Mouse (Mus musculus) liver, embryonic 14.5 days (tissue): ENCODE results near the gene Arhgef15. TPM values are rescaled to one million over a fixed set of nuclear protein-coding genes. Genes with fewer than 3 reads are reported as not detected.

Source experiments
- ATAC-seq: fragments of 200-750 bp; cut with Nextera tagmentation; 2 replicates; pipeline ENCODE4 v1.8.0; 2017; ENCODE audit warnings: moderate number of reproducible peaks, mild to moderate bottlenecking, moderate library complexity; ENCODE audit not compliant: insufficient read depth
- DNase-seq, 3 experiments: peaks; one replicate each; pipeline ENCODE4 v3.0.0-alpha.2; 2012 to 2013; ENCODE audit warnings: low read depth in 3 of 3, low spot score in 3 of 3
- H3K27ac ChIP-seq: fragments of 300-500 bp; sonication (generic); 2 replicates; pipeline ENCODE4 v1.5.1; 2014; ENCODE audit warnings: moderate library complexity, mild to moderate bottlenecking, control low read depth, inconsistent platforms
- H3K27me3 ChIP-seq: fragments of 300-500 bp; sonication (generic); 2 replicates; pipeline ENCODE4 v1.6.1; 2014; ENCODE audit warnings: mild to moderate bottlenecking, low read length, moderate library complexity; ENCODE audit not compliant: control insufficient read depth, insufficient read depth
- H3K36me3 ChIP-seq: fragments of 300-500 bp; sonication (generic); replicated peaks from 2 replicates; pipeline ENCODE4 v1.6.1; 2014; ENCODE audit warnings: low read depth; ENCODE audit not compliant: control insufficient read depth, insufficient read depth
- H3K4me1 ChIP-seq, 2 experiments: fragments of 200-500 bp in 1 of 2; fragments of 300-500 bp in 1 of 2; sonication (generic) in 1 of 2; replicated peaks; 2 replicates each; pipeline ENCODE4 v1.6.1; 2012 to 2014; ENCODE audit warnings: antibody characterized with exemption in 1 of 2, inconsistent platforms in 1 of 2, low read length in 1 of 2; ENCODE audit not compliant: control insufficient read depth in 2 of 2, insufficient read depth in 2 of 2
- H3K4me2 ChIP-seq: fragments of 300-500 bp; sonication (generic); 2 replicates; pipeline ENCODE4 v1.6.1; 2014; ENCODE audit warnings: low read depth, mild to moderate bottlenecking, control low read depth, moderate library complexity
- H3K4me3 ChIP-seq, 2 experiments: fragments of 200-500 bp in 1 of 2; fragments of 300-500 bp in 1 of 2; sonication (generic) in 1 of 2; 2 replicates each; pipeline ENCODE4 v1.5.1; 2012 to 2014; ENCODE audit warnings: low read depth in 2 of 2, low read length in 2 of 2, mild to moderate bottlenecking in 2 of 2, control low read depth in 1 of 2, inconsistent platforms in 1 of 2, moderate library complexity in 1 of 2; ENCODE audit not compliant: insufficient read depth in 1 of 2
- H3K9ac ChIP-seq: fragments of 300-500 bp; sonication (generic); replicated peaks from 2 replicates; pipeline ENCODE4 v1.6.1; 2014; ENCODE audit warnings: mild to moderate bottlenecking, control low read depth, moderate library complexity
- H3K9me3 ChIP-seq: fragments of 300-500 bp; sonication (generic); 2 replicates; pipeline ENCODE4 v1.6.1; 2016; ENCODE audit warnings: low read length, mixed read lengths; ENCODE audit not compliant: control insufficient read depth
- CTCF ChIP-seq: IDR thresholded peaks from 2 replicates; pipeline ENCODE4 v1.5.1; 2016; ENCODE audit warnings: antibody characterized with exemption, low read depth, control low read depth
- EP300 ChIP-seq: IDR thresholded peaks from 2 replicates; pipeline ENCODE4 v1.6.1; 2016; ENCODE audit warnings: antibody characterized with exemption, low read depth
- WGBS: fragments of 180-500 bp; shearing (Covaris S2); extraction: QIAGEN DNeasy Blood & Tissue Kit; methylation state at CpG from one replicate; pipeline ENCODE4 v1.1.7; 2014; ENCODE audit not compliant: insufficient replicate concordance; 5-methylcytosine and 5-hydroxymethylcytosine counted together
- polyA plus RNA-seq, 2 experiments: library from polyadenylated mRNA; depleted of rRNA in 1 of 2; stranded (reverse) in 1 of 2; unstranded in 1 of 2; fragments of >200 nt; fragmentation: Nextera tagmentation in 1 of 2; extraction: Ambion mirVana in 1 of 2; gene quantifications; 2 replicates each; pipeline versions ENCODE4 v1.2.1 to v1.2.3; 2012 to 2014

Gene Arhgef15
- polyA plus RNA-seq, 2 experiments = 0.89 to 1.4 TPM

DNA sequence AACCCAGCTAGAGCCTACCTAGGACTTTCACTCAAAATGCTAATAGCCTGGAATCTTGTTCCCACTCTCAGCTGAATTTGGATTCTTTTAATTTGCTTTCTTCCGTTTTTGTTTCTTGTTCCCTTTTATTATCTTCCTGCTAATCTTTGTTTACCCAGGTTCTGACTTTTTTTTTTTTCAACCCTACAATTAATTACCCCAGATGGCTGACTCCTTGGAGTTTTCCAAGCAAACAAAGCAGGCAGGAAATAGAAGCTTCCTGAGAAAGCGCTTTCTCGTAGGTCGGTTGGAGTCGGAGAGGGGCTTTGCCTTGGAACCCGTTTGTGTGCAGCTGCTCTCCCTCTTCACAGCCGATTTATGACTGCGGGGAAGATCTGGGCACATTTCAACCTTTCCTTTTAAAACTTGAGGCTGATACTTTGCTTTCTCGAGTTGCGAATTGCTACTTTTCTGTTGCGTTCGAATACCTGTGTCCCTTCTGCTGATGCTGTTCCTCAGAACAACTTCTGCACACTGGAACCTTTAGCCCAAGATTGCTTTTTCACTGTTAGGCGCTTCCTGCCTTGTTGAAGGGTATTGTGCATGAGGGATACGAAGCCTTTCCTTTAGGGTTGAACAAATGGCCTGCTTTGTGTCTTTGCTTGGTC lies 45.6 kb downstream of the Arhgef15 start:
- no peaks in the 10 kb centered on the region; the same call in 1 of the 2 replicates for H3K36me3 ChIP-seq
- H3K27ac ChIP-seq = no peak overlapping the region
- 16% methylated on average over 14 of the region's 14 CpGs for WGBS
- TF ChIP-seq CTCF (no peak), EP300 (no peak)
- peaks cover 4% of the 10 kb centered on the region; the same call in 1 of the 2 replicates for H3K27me3 ChIP-seq
- H3K4me3 ChIP-seq = no peak overlapping the region
- no peaks in the 10 kb centered on the region for H3K4me1 ChIP-seq
- no peaks in the 10 kb centered on the region for H3K9me3 ChIP-seq
- DNase-seq = no peak
- ATAC-seq = no peak
- no peak overlapping the region for H3K9ac ChIP-seq
- no peak overlapping the region for H3K4me2 ChIP-seq

DNA sequence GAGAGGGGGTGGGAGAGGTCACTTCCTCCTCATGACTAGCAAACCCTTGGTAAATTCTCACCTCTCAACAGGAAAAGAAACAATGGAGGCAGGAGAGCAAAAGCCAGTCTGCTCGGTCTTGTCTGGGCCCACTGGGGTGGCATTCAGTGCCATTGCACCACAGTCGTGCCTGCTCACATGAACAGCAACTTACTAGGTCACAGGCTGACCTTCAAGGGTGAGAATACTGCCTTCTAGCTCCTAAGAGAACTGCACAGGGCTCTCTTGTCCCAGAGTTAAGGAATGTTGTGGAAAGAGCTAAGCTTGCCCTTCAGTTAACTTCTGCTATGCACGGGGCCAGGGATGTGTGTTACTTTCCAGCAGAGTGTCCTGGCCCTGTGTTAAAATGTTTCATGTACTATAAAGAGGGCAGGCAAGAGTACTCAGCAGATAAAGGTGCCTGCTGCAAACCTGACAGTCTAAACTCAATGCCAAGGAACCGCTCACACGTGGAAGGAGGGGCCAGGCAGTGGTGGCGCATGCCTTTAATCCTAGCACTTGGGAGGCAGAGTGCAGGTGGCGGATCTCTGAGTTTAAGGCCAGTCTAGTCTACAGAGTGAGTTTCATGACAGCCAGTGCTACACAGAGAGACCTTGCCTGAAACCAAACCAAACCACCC lies 48.3 kb downstream of the Arhgef15 start:
- Histone ChIP-seq H3K4me2 (no peak overlapping the region), H3K27ac (no peak overlapping the region), H3K36me3 (peaks cover 20% of the 10 kb centered on the region), H3K4me1 (no peaks in the 10 kb centered on the region), H3K4me3 (no peak overlapping the region), H3K9ac (no peak overlapping the region), H3K27me3 (peaks cover 4% of the 10 kb centered on the region; the same call in 1 of the 2 replicates), H3K9me3 (no peaks in the 10 kb centered on the region)
- DNase-seq (no peak), ATAC-seq (no peak)
- WGBS = 43% methylated on average over 7 of the region's 7 CpGs
- TF ChIP-seq CTCF (no peak), EP300 (no peak)

DNA sequence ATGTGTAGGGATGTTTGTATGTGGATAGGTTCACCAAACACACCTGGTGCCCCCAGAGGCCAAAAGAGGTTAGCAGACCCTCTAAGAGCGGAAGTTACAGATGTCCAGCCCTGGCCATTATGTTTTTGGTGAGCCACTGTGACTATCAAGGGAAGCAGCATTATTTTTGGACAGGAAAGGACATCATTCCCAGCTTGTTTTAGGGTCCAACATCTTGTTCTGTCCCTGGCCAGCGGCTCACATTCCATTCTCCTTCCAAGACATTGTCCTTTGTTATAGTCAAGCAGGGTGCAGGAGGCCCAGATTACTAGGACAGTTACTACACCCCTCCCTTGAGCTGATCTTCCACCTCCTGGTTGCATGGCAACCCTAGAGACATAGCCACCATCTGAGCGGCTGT lies 50.0 kb downstream of the Arhgef15 start:
- no peak overlapping the region for H3K4me3 ChIP-seq
- H3K4me1 ChIP-seq = peaks cover 0 to 4% of the 10 kb centered on the region in 2 experiments; a peak in 1 of 4 replicates
- no peaks in the 10 kb centered on the region for H3K9me3 ChIP-seq
- H3K27ac ChIP-seq = no peak overlapping the region
- H3K27me3 ChIP-seq = peaks cover 4% of the 10 kb centered on the region; the same call in 1 of the 2 replicates
- ATAC-seq (no peak), DNase-seq (no peak)
- no peak overlapping the region for H3K9ac ChIP-seq
- no peak overlapping the region for H3K4me2 ChIP-seq
- TF ChIP-seq EP300 = no peak
- TF ChIP-seq CTCF = no peak
- WGBS = 62% methylated on average over 3 of the region's 3 CpGs
- peaks cover 35% of the 10 kb centered on the region for H3K36me3 ChIP-seq

DNA sequence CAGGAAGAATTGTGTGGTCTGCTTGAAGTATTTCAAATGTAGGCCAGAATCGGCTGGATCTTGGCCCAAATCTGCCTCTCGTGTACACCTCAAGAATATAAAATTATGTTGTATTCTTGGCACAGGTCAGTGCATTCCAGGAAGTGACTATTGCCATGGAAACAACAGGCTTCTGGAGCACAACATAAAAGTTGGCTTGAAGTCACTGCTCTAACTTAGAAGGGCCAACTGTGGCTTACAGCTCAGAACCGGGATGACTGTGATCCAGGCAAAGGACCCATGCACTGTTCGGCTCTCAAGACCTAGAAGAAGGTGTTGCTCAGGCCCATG lies 50.9 kb downstream of the Arhgef15 start:
- H3K36me3 ChIP-seq = peaks cover 35% of the 10 kb centered on the region
- H3K27ac ChIP-seq = no peak overlapping the region
- H3K4me1 ChIP-seq = peaks cover 0 to 4% of the 10 kb centered on the region in 2 experiments; a peak in 1 of 4 replicates
- ATAC-seq (no peak), DNase-seq (no peak)
- TF ChIP-seq EP300 = no peak
- no peak for TF ChIP-seq CTCF
- no peak overlapping the region for H3K9ac ChIP-seq
- no peaks in the 10 kb centered on the region for H3K9me3 ChIP-seq
- H3K4me2 ChIP-seq = no peak overlapping the region
- WGBS = 69% methylated on average over 4 of the region's 4 CpGs
- H3K4me3 ChIP-seq = no peak overlapping the region
- peaks cover 4% of the 10 kb centered on the region; the same call in 1 of the 2 replicates for H3K27me3 ChIP-seq

DNA sequence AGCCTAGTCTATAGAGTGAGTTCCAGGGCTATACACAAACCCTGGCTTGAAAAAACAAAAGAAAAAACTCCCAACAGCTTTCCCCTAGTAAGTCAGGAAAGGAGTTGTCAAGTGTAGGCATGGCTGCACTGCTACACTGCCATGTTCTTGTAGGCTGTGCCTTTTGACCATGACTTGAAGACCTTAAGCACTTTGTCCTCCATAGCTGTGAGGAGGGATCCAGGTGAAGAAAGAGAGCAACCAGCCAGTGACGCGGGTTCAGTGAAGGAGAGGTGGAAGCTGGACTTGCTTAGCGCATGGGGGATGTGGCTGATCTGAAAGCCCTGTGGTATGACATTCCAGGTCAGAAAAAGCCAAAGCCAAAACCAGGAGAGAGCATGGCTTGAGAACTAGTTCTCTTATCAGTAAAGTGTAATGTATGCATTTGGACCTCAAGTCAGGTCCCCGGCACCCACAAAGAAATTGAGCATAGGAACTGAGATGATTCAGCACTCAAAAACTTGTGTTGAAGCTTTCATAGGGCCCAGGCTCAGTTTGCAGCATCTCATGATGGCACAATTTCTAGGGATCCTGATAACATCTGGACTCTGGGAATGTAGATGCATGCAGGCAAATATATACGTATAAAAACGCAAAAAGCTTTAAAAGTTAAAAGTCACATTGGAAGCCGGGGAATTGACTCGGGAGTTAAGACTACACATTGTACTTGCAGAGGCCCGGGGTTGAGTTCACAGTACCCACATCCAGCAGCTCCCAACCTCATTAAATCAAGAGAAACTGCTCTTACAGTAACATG lies 51.4 kb downstream of the Arhgef15 start:
- Histone ChIP-seq H3K27ac (no peak overlapping the region), H3K36me3 (peaks cover 35% of the 10 kb centered on the region), H3K9ac (no peak overlapping the region), H3K4me1 (peaks cover 0 to 4% of the 10 kb centered on the region in 2 experiments; a peak in 2 of 4 replicates), H3K27me3 (no peaks in the 10 kb centered on the region), H3K4me3 (no peak overlapping the region), H3K9me3 (no peaks in the 10 kb centered on the region), H3K4me2 (no peak overlapping the region)
- 80% methylated on average over 9 of the region's 9 CpGs for WGBS
- no peak for TF ChIP-seq CTCF
- TF ChIP-seq EP300 = no peak
- ATAC-seq = no peak
- no peak for DNase-seq
